Mouse (Mus musculus) inflammation-experienced regulatory T-cells (primary cell): Measurements from ENCODE around the gene Gm19426. TPM values are rescaled to one million over a fixed set of nuclear protein-coding genes. Genes with fewer than 3 reads are reported as not detected.

Experiments used
- polyA plus RNA-seq, 2 experiments: library from polyadenylated mRNA; unstranded; fragments of 100-300 nt; shearing (Covaris generic); gene quantifications; one replicate each; pipeline ENCODE4 v1.2.1; 2017

Gm19426 gene
- polyA plus RNA-seq, result not detected

DNA sequence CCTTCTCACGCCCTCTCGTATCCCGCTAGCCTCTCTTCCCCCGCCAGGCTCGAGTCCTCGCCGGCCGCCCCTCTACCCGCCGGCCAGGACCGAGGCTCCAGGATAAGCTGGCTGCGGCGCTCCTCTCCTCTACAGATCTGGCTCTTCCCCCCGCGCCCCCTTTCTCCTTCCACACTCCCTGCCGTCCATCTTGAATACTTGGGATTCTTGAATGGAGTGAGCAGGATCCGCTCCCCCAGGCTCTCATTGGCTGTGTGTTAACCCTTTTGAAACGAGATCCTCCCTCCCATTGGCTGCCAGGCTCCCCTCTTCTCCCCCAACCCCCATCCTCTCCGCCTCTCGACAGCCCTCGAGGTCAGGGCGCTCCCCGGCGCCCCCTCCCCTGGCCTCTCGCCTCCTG lies at the start of gene Gm19426:
Gene Gm19426, minus strand, starts transcription at position 95 of the 400 bp plus-strand sequence.

GRCm38 (mm10) chr2:84775241-84775640 lies 31.8 kb upstream of the Gm19426 start, which contains the start of gene Serping1:
Gene Serping1, minus strand, starts transcription at chr2:84775444.

GRCm38 (mm10) chr2:84733579-84734300 lies 9.7 kb downstream of the Gm19426 start, which contains the start of gene Ypel4:
Gene Ypel4, plus strand, starts transcription at chr2:84734058.

GRCm38 (mm10) chr2:84727172-84727858 lies 16.1 kb downstream of the Gm19426 start, which contains the start of gene Clp1:
Gene Clp1, minus strand, starts transcription at chr2:84727350.

GRCm38 (mm10) chr2:84714811-84715561 lies 28.5 kb downstream of the Gm19426 start, which contains the start of gene Zdhhc5:
Gene Zdhhc5, minus strand, starts transcription at chr2:84715180.

Other genes with a start within 250 kb of the Gm19426 start
- 1 to 10 TPM in 1 of 2 experiments, not detected in 1; 1.3 TPM for gene Ctnnd1, start 92.9 kb downstream of the Gm19426 start, polyA plus RNA-seq
- 1 to 10 TPM in 1 of 2 experiments, under 1 TPM in 1; 0.23 to 2.7 TPM for gene Btbd18, start 84.6 kb downstream of the Gm19426 start, polyA plus RNA-seq
- 10 to 100 TPM; 75.6 to 81.6 TPM for gene Selenoh, start 72.9 kb downstream of the Gm19426 start, polyA plus RNA-seq
- not detected for gene Gm28635, start 65.6 kb downstream of the Gm19426 start, polyA plus RNA-seq
- gene Med19, start 65.3 kb downstream of the Gm19426 start, polyA plus RNA-seq, result 10 to 100 TPM; 38.9 to 41.3 TPM
- 100 to 1,000 TPM in 1 of 2 experiments, 10 to 100 TPM in 1; 98.7 to 114 TPM for gene Tmx2, start 64.5 kb downstream of the Gm19426 start, polyA plus RNA-seq
- gene Zdhhc5, start 28.5 kb downstream of the Gm19426 start, polyA plus RNA-seq, result 10 to 100 TPM; 50.2 to 64.0 TPM
- gene Clp1, start 16.3 kb downstream of the Gm19426 start, polyA plus RNA-seq, result 10 to 100 TPM; 52.6 to 66.0 TPM
- gene Ypel4, start 9.6 kb downstream of the Gm19426 start, polyA plus RNA-seq, result 1 to 10 TPM in 1 of 2 experiments, under 1 TPM in 1; 0.70 to 3.7 TPM
- gene Serping1, start 31.8 kb upstream of the Gm19426 start, polyA plus RNA-seq, result 1 to 10 TPM in 1 of 2 experiments, not detected in 1; 1.2 TPM
- 10 to 100 TPM; 24.6 to 55.7 TPM for gene Ube2l6, start 55.2 kb upstream of the Gm19426 start, polyA plus RNA-seq
- under 1 TPM in 1 of 2 experiments, not detected in 1; 0.37 TPM for gene Smtnl1, start 79.0 kb upstream of the Gm19426 start, polyA plus RNA-seq
- 10 to 100 TPM; 28.3 to 30.9 TPM for gene Timm10, start 83.3 kb upstream of the Gm19426 start, polyA plus RNA-seq
- 1 to 10 TPM; 1.3 to 3.9 TPM for gene Slc43a1, start 95.2 kb upstream of the Gm19426 start, polyA plus RNA-seq
- gene Rtn4rl2, start 143.1 kb upstream of the Gm19426 start, polyA plus RNA-seq, result not detected
- 1 to 10 TPM; 4.8 to 9.5 TPM for gene Slc43a3, start 192.9 kb upstream of the Gm19426 start, polyA plus RNA-seq
- not detected for gene Prg2, start 236.8 kb upstream of the Gm19426 start, polyA plus RNA-seq
- gene Prg3, start 244.6 kb upstream of the Gm19426 start, polyA plus RNA-seq, result under 1 TPM in 1 of 2 experiments, not detected in 1; 0.70 TPM